Mouse (Mus musculus) CH12.LX (cell line): ENCODE data around the gene Dnmbp.

Experiments
- CTCF ChIP-seq, 2 experiments: IDR thresholded peaks in 1 of 2; conservative IDR thresholded peaks in 1 of 2; 2 replicates each; pipeline ENCODE4 v1.5.1; 2011 to 2012; ENCODE audit warnings: low read depth in 2 of 2, low read length in 2 of 2, improper control_type of control experiment in 1 of 2, inconsistent platforms in 1 of 2, mild to moderate bottlenecking in 1 of 2, moderate library complexity in 1 of 2
- EP300 ChIP-seq: IDR thresholded peaks from 2 replicates; pipeline ENCODE4 v1.6.1; 2011; ENCODE audit warnings: low read length, improper control_type of control experiment
- MAZ ChIP-seq: IDR thresholded peaks from 2 replicates; pipeline ENCODE4 v1.6.1; 2012; ENCODE audit warnings: low read depth, mild to moderate bottlenecking, inconsistent platforms, low read length, improper control_type of control experiment, moderate library complexity
- MEF2A ChIP-seq: IDR thresholded peaks from 2 replicates; pipeline ENCODE4 v1.6.1; 2014; ENCODE audit warnings: low read depth, mild to moderate bottlenecking, inconsistent platforms, low read length, improper control_type of control experiment, borderline replicate concordance
- POLR2A ChIP-seq: IDR thresholded peaks from 2 replicates; pipeline ENCODE4 v1.6.1; 2011; ENCODE audit warnings: low read depth, mild to moderate bottlenecking, improper control_type of control experiment, low read length
- RCOR1 ChIP-seq: conservative IDR thresholded peaks from 2 replicates; pipeline ENCODE4 v1.6.1; 2012; ENCODE audit warnings: low read depth, mild to moderate bottlenecking, inconsistent platforms, low read length, improper control_type of control experiment
- SIN3A ChIP-seq: IDR thresholded peaks from 2 replicates; pipeline ENCODE4 v1.6.1; 2012; ENCODE audit warnings: low read length, improper control_type of control experiment, inconsistent platforms
- ZC3H11A ChIP-seq: IDR thresholded peaks from 2 replicates; pipeline ENCODE4 v1.6.1; 2012; ENCODE audit warnings: low read depth, mild to moderate bottlenecking, inconsistent platforms, low read length, improper control_type of control experiment

GRCm38 (mm10) chr19:43809331-43809730 lies 130.7 kb downstream of the Dnmbp start:
- no peak for TF ChIP-seq MAZ
- TF ChIP-seq RCOR1 = no peak
- no peak for TF ChIP-seq SIN3A
- no peak for TF ChIP-seq POLR2A
- TF ChIP-seq EP300 = no peak
- no peak for TF ChIP-seq CTCF (conservative IDR thresholded peaks at IDR 0.05 in 1 of 2, IDR thresholded peaks at IDR 0.05 in 1 of 2; ENCODE audit: low read depth in 2 of 2, low read length in 2 of 2)
- no peak for TF ChIP-seq ZC3H11A
- no peak for TF ChIP-seq MEF2A
